Mouse (Mus musculus): ENCODE results near the gene Hoxc6.

Hoxc6 gene

GRCm38 (mm10) chr15:103038701-103039480, 40.8 kb downstream of the Hoxc6 start:
- no peak for DNase-seq (ENCODE audit: low read depth, low spot score)

GRCm38 (mm10) chr15:103039609-103040008, 41.6 kb downstream of the Hoxc6 start:
- no peak for DNase-seq (ENCODE audit: low read depth, low spot score)

- DNase-seq (ENCODE audit: low read depth, low spot score) = no peak
Measured at GRCm38 (mm10) chr15:103040601-103041000, 42.5 kb downstream of the Hoxc6 start.

- DNase-seq (ENCODE audit: low read depth, low spot score) = peak; percentile 72
Measured at GRCm38 (mm10) chr15:103041613-103042012, 43.6 kb downstream of the Hoxc6 start.

- DNase-seq (ENCODE audit: low read depth, low spot score) = no peak
Measured at GRCm38 (mm10) chr15:103042209-103042608, 44.2 kb downstream of the Hoxc6 start.

- DNase-seq (ENCODE audit: low read depth, low spot score) = no peak
Measured at GRCm38 (mm10) chr15:103051670-103052069, 53.6 kb downstream of the Hoxc6 start.

- DNase-seq (ENCODE audit: low read depth, low spot score) = no peak
Measured at GRCm38 (mm10) chr15:103053210-103053609, 55.2 kb downstream of the Hoxc6 start.

- DNase-seq (ENCODE audit: low read depth, low spot score) = no peak
Measured at GRCm38 (mm10) chr15:103056396-103056795, 58.3 kb downstream of the Hoxc6 start.

- DNase-seq (ENCODE audit: low read depth, low spot score) = peak; percentile 44
Measured at GRCm38 (mm10) chr15:103058715-103059114, 60.7 kb downstream of the Hoxc6 start.

- peak; percentile 38 for DNase-seq (ENCODE audit: low read depth, low spot score)
Measured at GRCm38 (mm10) chr15:103059393-103059992, 61.4 kb downstream of the Hoxc6 start.

- DNase-seq (ENCODE audit: low read depth, low spot score) = peak; percentile 38
Measured at GRCm38 (mm10) chr15:103060021-103060340, 61.9 kb downstream of the Hoxc6 start.

- peak; percentile 52 for DNase-seq (ENCODE audit: low read depth, low spot score)
Measured at GRCm38 (mm10) chr15:103060341-103061130, 62.5 kb downstream of the Hoxc6 start.

- peak; percentile 57 for DNase-seq (ENCODE audit: low read depth, low spot score)
Measured at GRCm38 (mm10) chr15:103061131-103061825, 63.2 kb downstream of the Hoxc6 start.

Measured in ZHBTc4 (cell line).